Comparison of ENCODE assay signal across 9 mouse cellular contexts in the genomic region with DNA sequence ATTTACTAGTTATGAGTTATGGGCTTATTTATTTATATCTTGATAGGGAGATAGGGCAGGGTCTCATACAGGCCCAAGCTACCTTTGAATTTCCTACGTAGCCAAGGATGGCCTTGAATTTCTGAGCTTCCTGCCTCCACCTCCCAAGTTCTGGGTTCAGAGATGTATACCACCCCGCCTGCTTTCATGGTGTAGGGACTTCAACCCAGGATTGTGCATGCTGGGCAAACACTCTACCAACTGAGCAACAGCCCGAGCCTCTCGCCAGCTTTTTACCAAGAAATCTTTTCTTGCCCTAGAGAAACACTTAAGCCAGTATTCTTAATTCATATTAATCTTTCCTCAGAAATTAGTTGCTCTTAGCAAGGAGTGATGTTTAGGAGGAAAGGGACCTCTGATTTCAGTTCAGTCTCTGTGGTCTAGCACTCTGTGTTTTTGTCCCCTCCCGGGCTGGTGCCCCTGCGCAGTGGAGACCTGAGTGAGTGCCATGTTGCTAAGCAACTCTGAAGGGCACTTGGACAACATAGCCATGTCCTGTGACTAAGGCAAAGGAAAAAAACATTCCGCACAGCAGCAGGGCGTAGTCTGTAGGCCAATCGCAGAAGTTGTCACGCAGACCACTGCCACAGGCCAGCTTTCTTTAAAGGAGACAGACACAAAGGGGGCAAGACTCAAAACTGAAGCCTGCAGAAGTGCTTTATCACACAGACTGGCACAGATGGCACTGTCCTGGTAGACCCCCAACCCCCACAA.
DNase-seq lines count a peak whose midpoint lies in the region; ATAC-seq lines count a peak whose summit lies in the region.
"Had no signal": no experiment of that assay in that cellular context is flagged by ENCODE, and none has a peak within 500 bp of the region (broad histone marks: within the 10 kb centered on the region; RNA-seq: fewer than 3 reads in every experiment).

No protein-coding gene starts in this region.

- H3K36me3 ChIP-seq in kidney, embryonic 15.5 days = no peaks in the 10 kb centered on the region
- H3K36me3 ChIP-seq in embryonic facial prominence, embryonic 11.5 days (replicated peaks; ENCODE audit: control insufficient read depth, insufficient read depth, low read depth, low read length) = no peaks in the 10 kb centered on the region
- no peaks in the 10 kb centered on the region for H3K36me3 ChIP-seq in heart, embryonic 16.5 days (ENCODE audit: control insufficient read depth, insufficient read depth)
- no peaks in the 10 kb centered on the region for H3K36me3 ChIP-seq in midbrain, embryonic 10.5 days
- H3K36me3 ChIP-seq: limb, embryonic 13.5 days had no signal

- H3K4me2 ChIP-seq in kidney, embryonic 15.5 days = no peak overlapping the region
- no peak overlapping the region for H3K4me2 ChIP-seq in embryonic facial prominence, embryonic 11.5 days (ENCODE audit: low read depth, low read length)
- peak overlapping the region; percentile 9; the same call in 1 of the 2 replicates for H3K4me2 ChIP-seq in heart, embryonic 16.5 days (ENCODE audit: low read depth, low read length)
- H3K4me2 ChIP-seq: limb, embryonic 13.5 days had no signal

- no peak for ATAC-seq in kidney, embryonic 15.5 days (replicated peaks; ENCODE audit: low FRiP score)
- 0 out of 2 replicates have a peak, but pooled peaks have one; percentile 70 for ATAC-seq in embryonic facial prominence, embryonic 11.5 days (replicated peaks; ENCODE audit: insufficient number of reproducible peaks, low FRiP score, low TSS enrichment, low read depth)
- peak; percentile 100 for ATAC-seq in heart, embryonic 16.5 days (replicated peaks; ENCODE audit: extremely low read depth, insufficient read depth, low FRiP score)

- no peaks in the 10 kb centered on the region for H3K4me1 ChIP-seq in kidney, embryonic 15.5 days
- H3K4me1 ChIP-seq in embryonic facial prominence, embryonic 11.5 days (ENCODE audit: control insufficient read depth, insufficient read depth, low read length) = no peaks in the 10 kb centered on the region
- peaks cover 5% of the 10 kb centered on the region; the same call in 1 of the 2 replicates for H3K4me1 ChIP-seq in heart, embryonic 16.5 days (ENCODE audit: control insufficient read depth, insufficient read depth, low read length)
- H3K4me1 ChIP-seq in midbrain, embryonic 10.5 days = peaks cover 18% of the 10 kb centered on the region
- H3K4me1 ChIP-seq: limb, embryonic 13.5 days had no signal

- H3K9ac ChIP-seq in kidney, embryonic 15.5 days = no peak overlapping the region
- no peak overlapping the region for H3K9ac ChIP-seq in embryonic facial prominence, embryonic 11.5 days (replicated peaks; ENCODE audit: low read length)
- peak overlapping the region; percentile 43 for H3K9ac ChIP-seq in heart, embryonic 16.5 days (ENCODE audit: low read length)
- H3K9ac ChIP-seq: limb, embryonic 13.5 days had no signal

- peak; percentile 63 for DNase-seq in kidney, adult 11 months
- peak; percentile 17 for DNase-seq in embryonic facial prominence, embryonic 11.5 days (ENCODE audit: low spot score)
- peak; percentile 29 for DNase-seq in layer of hippocampus, adult 9-11 months
- peak; percentile 22 for DNase-seq in midbrain, embryonic 10.5 days (ENCODE audit: low spot score)
- DNase-seq in liver = no peak
- no peak for DNase-seq in natural killer cell, adult 2 months (ENCODE audit: low spot score in 2 of 2)

- H3K9me3 ChIP-seq in kidney, embryonic 15.5 days (replicated peaks) = no peaks in the 10 kb centered on the region
- H3K9me3 ChIP-seq in embryonic facial prominence, embryonic 11.5 days (replicated peaks; ENCODE audit: control insufficient read depth, low read length) = no peaks in the 10 kb centered on the region
- no peaks in the 10 kb centered on the region for H3K9me3 ChIP-seq in heart, embryonic 16.5 days (replicated peaks; ENCODE audit: control insufficient read depth, low read length)
- H3K9me3 ChIP-seq in midbrain, embryonic 10.5 days (replicated peaks) = no peaks in the 10 kb centered on the region
- H3K9me3 ChIP-seq: limb, embryonic 13.5 days had no signal

- H3K4me3 ChIP-seq in kidney, embryonic 15.5 days (replicated peaks) = no peak overlapping the region
- no peak overlapping the region for H3K4me3 ChIP-seq in embryonic facial prominence, embryonic 11.5 days (ENCODE audit: low read depth, low read length)
- H3K4me3 ChIP-seq in heart, embryonic 16.5 days (ENCODE audit: low read length) = 0 out of 2 replicates have a peak overlapping the region, but pooled peaks have one; percentile 10
- no peak overlapping the region for H3K4me3 ChIP-seq in midbrain, embryonic 10.5 days
- H3K4me3 ChIP-seq: limb, embryonic 13.5 days had no signal

- 92% methylated on average over 10 of the region's 10 CpGs for whole genome bisulfite sequencing in kidney, embryonic 15.5 days
- WGBS in embryonic facial prominence, embryonic 11.5 days = 87% methylated on average over 10 of the region's 10 CpGs
- 63% methylated on average over 10 of the region's 10 CpGs for WGBS in heart, embryonic 16.5 days
- WGBS in midbrain, embryonic 10.5 days = 81% methylated on average over 10 of the region's 10 CpGs

- no peaks in the 10 kb centered on the region for H3K27me3 ChIP-seq in kidney, embryonic 15.5 days
- H3K27me3 ChIP-seq in embryonic facial prominence, embryonic 11.5 days (ENCODE audit: control insufficient read depth, insufficient read depth, low read length) = no peaks in the 10 kb centered on the region
- no peaks in the 10 kb centered on the region for H3K27me3 ChIP-seq in heart, embryonic 16.5 days (ENCODE audit: control insufficient read depth, insufficient read depth, low read length)
- no peaks in the 10 kb centered on the region for H3K27me3 ChIP-seq in midbrain, embryonic 10.5 days (ENCODE audit: low read depth, poor library complexity, severe bottlenecking)
- H3K27me3 ChIP-seq: limb, embryonic 13.5 days had no signal

- no peak overlapping the region for H3K27ac ChIP-seq in kidney, embryonic 15.5 days
- H3K27ac ChIP-seq in embryonic facial prominence, embryonic 11.5 days (replicated peaks; ENCODE audit: low read depth, low read length) = no peak overlapping the region
- H3K27ac ChIP-seq in heart, embryonic 16.5 days (ENCODE audit: low read length) = peak overlapping the region; percentile 82
- peak overlapping the region; percentile 76 for H3K27ac ChIP-seq in midbrain, embryonic 10.5 days (replicated peaks)
- H3K27ac ChIP-seq: limb, embryonic 13.5 days had no signal

Comparison
In these comparisons a context has a peak if more than half of its experiments do, and no peak if none do; other contexts are left out.
1. DNase-seq: peak in kidney, adult 11 months (single experiment), embryonic facial prominence, embryonic 11.5 days (single experiment), layer of hippocampus, adult 9-11 months (single experiment) and midbrain, embryonic 10.5 days (single experiment); none in liver (single experiment) and natural killer cell, adult 2 months (0 of 2).
2. H3K27ac ChIP-seq: peak in heart, embryonic 16.5 days (single experiment) and midbrain, embryonic 10.5 days (single experiment); none in kidney, embryonic 15.5 days (single experiment) and embryonic facial prominence, embryonic 11.5 days (single experiment).